Mouse (Mus musculus) liver, embryonic 14.5 days (tissue): ENCODE results near the gene Dok3. TPM values are rescaled to one million over a fixed set of nuclear protein-coding genes. Genes with fewer than 3 reads are reported as not detected.

Experiments
- ATAC-seq: fragments of 200-750 bp; cut with Nextera tagmentation; 2 replicates; pipeline ENCODE4 v1.8.0; 2017; ENCODE audit warnings: moderate number of reproducible peaks, mild to moderate bottlenecking, moderate library complexity; ENCODE audit not compliant: insufficient read depth
- DNase-seq, 3 experiments: peaks; one replicate each; pipeline ENCODE4 v3.0.0-alpha.2; 2012 to 2013; ENCODE audit warnings: low read depth in 3 of 3, low spot score in 3 of 3
- H3K27ac ChIP-seq: fragments of 300-500 bp; sonication (generic); 2 replicates; pipeline ENCODE4 v1.5.1; 2014; ENCODE audit warnings: moderate library complexity, mild to moderate bottlenecking, control low read depth, inconsistent platforms
- H3K27me3 ChIP-seq: fragments of 300-500 bp; sonication (generic); 2 replicates; pipeline ENCODE4 v1.6.1; 2014; ENCODE audit warnings: mild to moderate bottlenecking, low read length, moderate library complexity; ENCODE audit not compliant: control insufficient read depth, insufficient read depth
- H3K36me3 ChIP-seq: fragments of 300-500 bp; sonication (generic); replicated peaks from 2 replicates; pipeline ENCODE4 v1.6.1; 2014; ENCODE audit warnings: low read depth; ENCODE audit not compliant: control insufficient read depth, insufficient read depth
- H3K4me1 ChIP-seq, 2 experiments: fragments of 200-500 bp in 1 of 2; fragments of 300-500 bp in 1 of 2; sonication (generic) in 1 of 2; replicated peaks; 2 replicates each; pipeline ENCODE4 v1.6.1; 2012 to 2014; ENCODE audit warnings: antibody characterized with exemption in 1 of 2, inconsistent platforms in 1 of 2, low read length in 1 of 2; ENCODE audit not compliant: control insufficient read depth in 2 of 2, insufficient read depth in 2 of 2
- H3K4me2 ChIP-seq: fragments of 300-500 bp; sonication (generic); 2 replicates; pipeline ENCODE4 v1.6.1; 2014; ENCODE audit warnings: low read depth, mild to moderate bottlenecking, control low read depth, moderate library complexity
- H3K4me3 ChIP-seq, 2 experiments: fragments of 200-500 bp in 1 of 2; fragments of 300-500 bp in 1 of 2; sonication (generic) in 1 of 2; 2 replicates each; pipeline ENCODE4 v1.5.1; 2012 to 2014; ENCODE audit warnings: low read depth in 2 of 2, low read length in 2 of 2, mild to moderate bottlenecking in 2 of 2, control low read depth in 1 of 2, inconsistent platforms in 1 of 2, moderate library complexity in 1 of 2; ENCODE audit not compliant: insufficient read depth in 1 of 2
- H3K9ac ChIP-seq: fragments of 300-500 bp; sonication (generic); replicated peaks from 2 replicates; pipeline ENCODE4 v1.6.1; 2014; ENCODE audit warnings: mild to moderate bottlenecking, control low read depth, moderate library complexity
- H3K9me3 ChIP-seq: fragments of 300-500 bp; sonication (generic); 2 replicates; pipeline ENCODE4 v1.6.1; 2016; ENCODE audit warnings: low read length, mixed read lengths; ENCODE audit not compliant: control insufficient read depth
- CTCF ChIP-seq: IDR thresholded peaks from 2 replicates; pipeline ENCODE4 v1.5.1; 2016; ENCODE audit warnings: antibody characterized with exemption, low read depth, control low read depth
- EP300 ChIP-seq: IDR thresholded peaks from 2 replicates; pipeline ENCODE4 v1.6.1; 2016; ENCODE audit warnings: antibody characterized with exemption, low read depth
- WGBS: fragments of 180-500 bp; shearing (Covaris S2); extraction: QIAGEN DNeasy Blood & Tissue Kit; methylation state at CpG from one replicate; pipeline ENCODE4 v1.1.7; 2014; ENCODE audit not compliant: insufficient replicate concordance; 5-methylcytosine and 5-hydroxymethylcytosine counted together
- polyA plus RNA-seq, 2 experiments: library from polyadenylated mRNA; depleted of rRNA in 1 of 2; stranded (reverse) in 1 of 2; unstranded in 1 of 2; fragments of >200 nt; fragmentation: Nextera tagmentation in 1 of 2; extraction: Ambion mirVana in 1 of 2; gene quantifications; 2 replicates each; pipeline versions ENCODE4 v1.2.1 to v1.2.3; 2012 to 2014

The Dok3 gene
- polyA plus RNA-seq, 2 experiments: 2.9 to 4.7 TPM

GRCm38 (mm10) chr13:55523278-55523677, 5.8 kb downstream of the Dok3 start:
- DNase-seq (no peak), ATAC-seq (peak; percentile 42)
- TF ChIP-seq CTCF: no peak
- no peak for TF ChIP-seq EP300

GRCm38 (mm10) chr13:55522730-55523129, 6.4 kb downstream of the Dok3 start:
- no peak overlapping the region for H3K9ac ChIP-seq
- ATAC-seq: no peak
- no peak overlapping the region for H3K27ac ChIP-seq

More at GRCm38 (mm10) chr13:55523278-55523677, 5.8 kb downstream of the Dok3 start:
- no peak overlapping the region for H3K4me2 ChIP-seq
- H3K9me3 ChIP-seq: no peaks in the 10 kb centered on the region
- no peaks in the 10 kb centered on the region for H3K27me3 ChIP-seq
- 80% methylated on average over 17 of the region's 17 CpGs for WGBS
- H3K4me1 ChIP-seq: peaks cover 0 to 6% of the 10 kb centered on the region in 2 experiments; a peak in 1 of 4 replicates
- no peak overlapping the region for H3K9ac ChIP-seq
- no peak overlapping the region for H3K4me3 ChIP-seq
- no peaks in the 10 kb centered on the region for H3K36me3 ChIP-seq
- H3K27ac ChIP-seq: no peak overlapping the region

GRCm38 (mm10) chr13:55519606-55520005, 9.5 kb downstream of the Dok3 start:
- H3K27ac ChIP-seq: no peak overlapping the region
- no peaks in the 10 kb centered on the region for H3K9me3 ChIP-seq
- no peak overlapping the region for H3K4me2 ChIP-seq
- no peak for DNase-seq
- H3K4me3 ChIP-seq: no peak overlapping the region
- ATAC-seq: no peak
- no peak overlapping the region for H3K9ac ChIP-seq
- no peak for TF ChIP-seq CTCF
- TF ChIP-seq EP300: no peak
- H3K27me3 ChIP-seq: no peaks in the 10 kb centered on the region
- WGBS: 38% methylated on average over 4 of the region's 4 CpGs
- H3K36me3 ChIP-seq: no peaks in the 10 kb centered on the region
- no peaks in the 10 kb centered on the region for H3K4me1 ChIP-seq

More at GRCm38 (mm10) chr13:55522730-55523129, 6.4 kb downstream of the Dok3 start:
- Histone ChIP-seq H3K4me3 (no peak overlapping the region), H3K27me3 (no peaks in the 10 kb centered on the region), H3K4me2 (no peak overlapping the region), H3K4me1 (peaks cover 0 to 5% of the 10 kb centered on the region in 2 experiments; a peak in 1 of 4 replicates), H3K36me3 (no peaks in the 10 kb centered on the region), H3K9me3 (no peaks in the 10 kb centered on the region)
- DNase-seq: no peak
- TF ChIP-seq EP300 (no peak), CTCF (no peak)
- 62% methylated on average over 8 of the region's 8 CpGs for WGBS

GRCm38 (mm10) chr13:55516955-55517354, 12.1 kb downstream of the Dok3 start:
- ATAC-seq (no peak), DNase-seq (peak in 2 of 3 experiments; percentile 51 to 65)
- 1% methylated on average over 5 of the region's 5 CpGs for WGBS
- Histone ChIP-seq H3K27me3 (no peaks in the 10 kb centered on the region; the same call in 1 of the 2 replicates), H3K4me2 (no peak overlapping the region), H3K9me3 (no peaks in the 10 kb centered on the region), H3K4me1 (peaks cover 4 to 6% of the 10 kb centered on the region in 2 experiments; a peak in 3 of 4 replicates), H3K27ac (no peak overlapping the region), H3K4me3 (no peak overlapping the region), H3K9ac (no peak overlapping the region), H3K36me3 (no peaks in the 10 kb centered on the region)
- TF ChIP-seq CTCF (peak; percentile 95), EP300 (no peak)

- Histone ChIP-seq H3K9me3 (no peaks in the 10 kb centered on the region), H3K9ac (no peak overlapping the region), H3K4me1 (peaks cover 14 to 23% of the 10 kb centered on the region in 2 experiments), H3K36me3 (no peaks in the 10 kb centered on the region), H3K27ac (no peak overlapping the region), H3K4me3 (peak overlapping the region in 1 of 2 experiments; percentile 81; a peak in 1 of 4 replicates), H3K27me3 (no peaks in the 10 kb centered on the region; the same call in 1 of the 2 replicates), H3K4me2 (peak overlapping the region; percentile 93)
- 27% methylated on average over 9 of the region's 9 CpGs for WGBS
- DNase-seq (no peak), ATAC-seq (no peak)
- TF ChIP-seq EP300 (no peak), CTCF (no peak)
Observed at GRCm38 (mm10) chr13:55513828-55514227, 15.3 kb downstream of the Dok3 start.
